Mouse (Mus musculus) gastrocnemius, postnatal 36 days (tissue): Measurements from ENCODE around the gene Srpk2. TPM values are rescaled to one million over a fixed set of nuclear protein-coding genes. Genes with fewer than 3 reads are reported as not detected.
"Not testable (repeated sequence)": the region's sequence is repeated elsewhere in the genome, so short reads cannot be mapped to it uniquely, and the experiment has no call there.

Source experiments
- DNase-seq, 2 experiments: peaks; one replicate each; pipeline ENCODE4 v3.0.0; 2022
- intact Hi-C: fragments of 180-260 bp; cut with DNase I; formaldehyde crosslinking; loops from one replicate; pipeline ENCODE4 v1.15.1; 2025
- long read RNA-seq, 2 experiments: library from polyadenylated mRNA; stranded (forward); transcript quantifications; one replicate each; pipeline ENCODE4 v2.0.0; 2021
- total RNA-seq, 2 experiments: library from RNA; stranded (reverse); gene quantifications; 2 replicates each; pipeline ENCODE4 v1.2.3; 2021

Srpk2 gene
- total RNA-seq: 10 to 100 TPM; 22.2 to 30.2 TPM
- long read RNA-seq, experiment 1, partial matches to known transcripts: 1 of 9 reads
- long read RNA-seq, experiment 1, other reads (novel, unspliced or antisense): 8 of 9 reads
- long read RNA-seq, experiment 2, full-length matches to known transcripts: 2 of 14 reads
- long read RNA-seq, experiment 2, partial matches to known transcripts: 0 of 14 reads
- long read RNA-seq, experiment 2, other reads (novel, unspliced or antisense): 12 of 14 reads

GRCm38 (mm10) chr5:23684517-23684916 is at the start of gene Srpk2:
Gene Srpk2, minus strand, starts transcription at chr5:23684617.
- intact Hi-C loops: no loop called here
- DNase-seq: no peak

GRCm38 (mm10) chr5:23721956-23722355 is 37.5 kb upstream of the Srpk2 start:
- intact Hi-C loops: no loop called here
- DNase-seq: no peak

- no peak for DNase-seq
- intact Hi-C loops: no loop called here
Measured at GRCm38 (mm10) chr5:23718881-23719328, 34.5 kb upstream of the Srpk2 start.

GRCm38 (mm10) chr5:23718182-23718534 is 33.7 kb upstream of the Srpk2 start:
- DNase-seq: no peak
- intact Hi-C loops: no loop called here

- intact Hi-C loops: no loop called here
- DNase-seq: no peak
Measured at GRCm38 (mm10) chr5:23717469-23718181, 33.2 kb upstream of the Srpk2 start.

GRCm38 (mm10) chr5:23713401-23714335 is 29.3 kb upstream of the Srpk2 start:
- intact Hi-C loops: no loop called here
- no peak for DNase-seq

- intact Hi-C loops: no loop called here
Measured at GRCm38 (mm10) chr5:23712130-23713001, 27.9 kb upstream of the Srpk2 start.

GRCm38 (mm10) chr5:23711671-23712129 is 27.3 kb upstream of the Srpk2 start:
- intact Hi-C loops, DNase-seq: not testable (repeated sequence)

More at GRCm38 (mm10) chr5:23712130-23713001, 27.9 kb upstream of the Srpk2 start:
- peak; percentile 73 to 75 for DNase-seq

GRCm38 (mm10) chr5:23711244-23711643 is 26.8 kb upstream of the Srpk2 start:
- intact Hi-C loops: no loop called here

GRCm38 (mm10) chr5:23709661-23710060 is 25.2 kb upstream of the Srpk2 start:
- intact Hi-C loops: no loop called here
- DNase-seq: no peak

More at GRCm38 (mm10) chr5:23711244-23711643, 26.8 kb upstream of the Srpk2 start:
- DNase-seq: no peak

GRCm38 (mm10) chr5:23706601-23707597 is 22.5 kb upstream of the Srpk2 start:
- DNase-seq, intact Hi-C loops: not testable (repeated sequence)

- intact Hi-C loops: no loop called here
Measured at GRCm38 (mm10) chr5:23697457-23697856, 13.0 kb upstream of the Srpk2 start.

GRCm38 (mm10) chr5:23683431-23683830 is 986 bp downstream of the Srpk2 start:
- DNase-seq: no peak
- intact Hi-C loops: no loop called here

More at GRCm38 (mm10) chr5:23697457-23697856, 13.0 kb upstream of the Srpk2 start:
- DNase-seq: no peak

GRCm38 (mm10) chr5:23679006-23679405 is 5.4 kb downstream of the Srpk2 start:
- intact Hi-C loops: no loop called here

GRCm38 (mm10) chr5:23677883-23678282 is 6.5 kb downstream of the Srpk2 start:
- intact Hi-C loops: no loop called here
- DNase-seq: no peak

More at GRCm38 (mm10) chr5:23679006-23679405, 5.4 kb downstream of the Srpk2 start:
- DNase-seq: no peak

GRCm38 (mm10) chr5:23677072-23677453 is 7.4 kb downstream of the Srpk2 start:
- no peak for DNase-seq
- intact Hi-C loops: no loop called here

- DNase-seq: peak in 1 of 2 experiments; percentile 23
- intact Hi-C loops: no loop called here
Measured at GRCm38 (mm10) chr5:23676156-23677071, 8.0 kb downstream of the Srpk2 start.
